Mouse (Mus musculus) ovary, postnatal 14 days (tissue): ENCODE measurements around the gene Smg1.

Experiments used
- DNase-seq: peaks from one replicate; pipeline ENCODE4 v3.0.0; 2022; ENCODE audit warnings: low spot score

Gene Smg1

GRCm38 (mm10) chr7:118104458-118105052 lies 138.9 kb downstream of the Smg1 start:
- no peak for DNase-seq

GRCm38 (mm10) chr7:118103462-118104379 lies 139.7 kb downstream of the Smg1 start:
- no peak for DNase-seq

GRCm38 (mm10) chr7:118102678-118103461 lies 140.6 kb downstream of the Smg1 start:
- no peak for DNase-seq

- no peak for DNase-seq
These were observed 141.2 kb downstream of the Smg1 start for GRCm38 (mm10) chr7:118102231-118102630.

GRCm38 (mm10) chr7:118097615-118098014 lies 145.9 kb downstream of the Smg1 start:
- DNase-seq, result no peak
